Mouse (Mus musculus): ENCODE measurements at regions not wholly inside any gene's neighbourhood (a gene's known extent, or its start where the extent isn't known, plus 50 kb on each side); places are given as distances from the start of the nearest gene placed in this dataset.

DNA sequence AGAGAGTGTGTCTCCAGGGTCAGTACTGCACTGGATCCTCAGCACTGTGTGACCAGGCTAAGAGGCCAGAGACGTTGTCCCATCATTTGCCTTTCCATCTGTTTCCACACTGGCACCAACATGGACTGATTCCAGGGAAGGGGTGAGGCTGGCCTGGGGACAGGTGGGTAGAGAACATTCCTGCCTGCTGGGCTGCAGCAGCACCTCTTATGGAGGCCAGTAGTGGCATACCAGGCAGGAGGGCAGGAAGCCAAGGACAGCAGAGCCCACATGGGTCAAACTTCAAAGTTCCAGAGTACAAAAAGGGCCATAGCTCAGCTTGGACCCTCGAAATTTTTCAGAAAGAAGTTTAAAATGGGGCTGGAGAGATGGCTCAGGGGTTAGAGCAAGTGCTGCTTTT is 115.4 kb upstream of the Ercc6l2 start:
- DNase-seq (ENCODE audit: low spot score), result no peak

DNA sequence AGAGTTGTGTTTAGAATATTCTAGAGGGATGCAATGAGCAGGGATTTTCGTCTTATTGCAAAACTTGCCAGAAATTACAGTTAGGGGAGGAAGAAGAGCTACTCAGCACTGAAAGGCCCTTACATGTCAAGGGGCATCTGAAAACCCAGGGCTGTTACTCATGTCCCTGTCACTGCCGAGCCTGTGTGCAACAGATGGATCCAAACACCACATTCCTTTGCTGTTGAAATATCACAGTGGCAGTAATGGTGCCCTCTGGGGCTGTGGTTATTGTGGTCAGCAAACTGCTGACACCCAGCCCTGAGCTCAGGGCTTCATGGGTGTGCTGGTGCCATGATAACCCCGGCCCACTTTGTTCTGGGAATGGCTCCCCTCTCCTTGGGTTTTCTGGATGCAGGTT is 114.3 kb upstream of the Ercc6l2 start:
- no peak for DNase-seq (ENCODE audit: low spot score)

GRCm38 (mm10) chr13:63701199-63702175 is 113.6 kb upstream of the Ercc6l2 start:
- no peak for DNase-seq (ENCODE audit: low spot score)

GRCm38 (mm10) chr13:63708567-63708966 is 106.5 kb upstream of the Ercc6l2 start:
- DNase-seq (ENCODE audit: low spot score), result no peak

GRCm38 (mm10) chr13:63713137-63713536 is 101.9 kb upstream of the Ercc6l2 start:
- no peak for DNase-seq (ENCODE audit: low spot score)

- DNase-seq (ENCODE audit: low spot score), result no peak
Measured at GRCm38 (mm10) chr13:63716498-63716897, 98.5 kb upstream of the Ercc6l2 start.

GRCm38 (mm10) chr13:63717249-63717648 is 97.8 kb upstream of the Ercc6l2 start:
- no peak for DNase-seq (ENCODE audit: low spot score)

DNA sequence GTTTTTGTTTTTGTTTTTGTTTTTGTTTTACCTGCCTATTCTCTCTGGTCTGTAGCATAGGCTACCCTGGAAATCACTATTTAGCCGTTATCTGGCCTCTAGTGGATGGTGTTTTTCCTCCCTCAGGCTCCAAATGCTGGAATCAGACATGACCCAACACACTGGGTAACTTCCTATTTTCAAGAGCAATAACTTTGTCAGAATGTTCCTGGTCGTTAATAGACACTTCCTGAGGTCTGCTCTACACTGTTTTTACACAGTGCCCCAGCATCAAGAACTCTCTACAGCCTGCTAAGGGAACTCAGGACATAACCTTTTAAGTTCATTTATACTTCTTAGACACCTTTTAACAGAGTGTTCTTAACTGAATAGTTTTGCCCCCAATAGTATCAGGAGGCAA is 96.3 kb upstream of the Ercc6l2 start:
- DNase-seq (ENCODE audit: low spot score), result no peak

- no peak for DNase-seq (ENCODE audit: low spot score)
Measured at GRCm38 (mm10) chr13:63719351-63720207, 95.5 kb upstream of the Ercc6l2 start.

- no peak for DNase-seq (ENCODE audit: low spot score)
Measured at GRCm38 (mm10) chr13:63720610-63721009, 94.4 kb upstream of the Ercc6l2 start.

DNA sequence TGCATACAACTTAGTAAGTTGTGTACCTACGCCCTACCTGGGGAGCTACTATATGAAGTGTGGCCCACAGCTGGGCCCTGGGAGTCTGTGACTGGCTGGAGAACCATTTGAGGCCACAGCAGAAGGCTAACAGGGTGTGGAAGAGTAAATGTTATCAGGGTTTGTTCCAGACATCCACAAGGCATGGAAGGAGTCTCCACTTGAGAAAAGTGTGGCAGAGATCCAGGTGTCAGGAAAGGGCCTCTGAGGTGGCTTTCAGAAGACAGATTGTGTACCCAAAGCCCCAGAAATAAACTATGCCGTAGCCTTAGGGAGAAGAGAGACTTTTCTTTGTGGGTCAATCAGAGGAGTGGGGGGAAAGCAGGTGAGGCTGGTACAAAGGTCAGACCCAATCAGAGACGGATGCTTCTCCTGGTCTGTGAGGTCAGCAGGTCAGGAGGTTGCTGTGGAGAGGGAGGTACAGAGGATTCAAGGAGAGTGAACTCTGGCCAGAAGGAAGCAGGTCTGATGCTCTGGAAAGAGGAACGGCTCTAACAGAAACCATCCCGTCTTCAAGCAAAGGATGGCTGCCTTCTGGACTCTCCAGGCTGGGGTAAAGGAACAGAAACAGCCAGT is 93.9 kb upstream of the Ercc6l2 start:
- DNase-seq (ENCODE audit: low spot score), result no peak

- DNase-seq (ENCODE audit: low spot score), result no peak
Measured at GRCm38 (mm10) chr13:63724293-63724692, 90.7 kb upstream of the Ercc6l2 start.

DNA sequence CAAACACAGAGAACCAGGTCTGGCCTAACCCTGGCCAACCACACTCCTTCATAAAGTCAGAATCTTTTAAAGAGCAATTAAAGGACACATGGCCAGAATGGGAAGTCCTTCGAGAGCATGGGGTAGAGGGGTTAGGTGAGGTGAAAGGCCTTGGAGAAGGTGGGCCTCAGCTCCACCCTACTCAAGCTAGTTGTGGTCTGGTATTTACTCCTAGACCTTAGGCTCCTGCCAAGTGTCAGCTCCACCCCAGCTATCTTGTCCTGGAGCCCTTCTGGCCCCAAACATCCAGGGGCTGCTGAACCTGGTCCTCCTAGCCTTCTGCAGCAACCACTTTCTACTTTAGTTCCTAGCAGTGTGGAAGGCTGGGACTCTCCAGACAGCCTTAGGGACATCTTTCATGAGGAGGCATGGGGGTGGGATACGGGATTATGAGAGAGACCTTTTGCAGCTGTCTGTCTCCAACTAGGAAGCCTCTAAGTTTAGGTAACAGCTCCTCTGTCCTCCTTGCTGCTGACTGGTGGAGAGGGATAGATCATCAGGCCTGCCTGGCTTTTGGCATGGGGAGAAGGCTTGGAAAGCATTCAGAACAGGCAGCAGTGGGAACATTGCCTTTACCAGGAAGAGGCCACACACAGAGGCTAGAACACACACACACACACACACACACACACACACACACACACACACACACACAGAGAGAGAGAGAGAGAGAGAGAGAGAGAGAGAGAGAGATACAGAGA is 90.0 kb upstream of the Ercc6l2 start:
- no peak for DNase-seq (ENCODE audit: low spot score)

DNA sequence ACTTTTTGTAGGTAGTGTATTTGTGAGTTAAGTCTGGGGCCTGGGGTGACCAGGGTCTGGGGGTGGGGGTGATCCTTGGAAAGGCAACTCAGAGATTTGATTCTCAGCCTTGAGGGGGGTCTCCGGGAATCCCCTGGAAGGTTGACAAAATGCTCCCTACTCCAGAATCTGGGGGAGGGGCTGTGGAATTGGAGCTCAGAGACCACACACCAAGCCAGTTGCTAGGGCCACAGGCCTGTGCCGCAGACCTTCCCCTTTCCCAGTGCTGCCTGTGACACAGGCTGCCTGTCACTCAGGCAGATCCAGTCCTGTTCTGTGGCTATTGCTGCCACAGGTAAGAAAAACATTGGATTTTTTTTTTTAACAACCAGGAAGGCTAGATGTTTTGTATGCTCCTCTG is 89.0 kb upstream of the Ercc6l2 start:
- DNase-seq (ENCODE audit: low spot score), result no peak

DNA sequence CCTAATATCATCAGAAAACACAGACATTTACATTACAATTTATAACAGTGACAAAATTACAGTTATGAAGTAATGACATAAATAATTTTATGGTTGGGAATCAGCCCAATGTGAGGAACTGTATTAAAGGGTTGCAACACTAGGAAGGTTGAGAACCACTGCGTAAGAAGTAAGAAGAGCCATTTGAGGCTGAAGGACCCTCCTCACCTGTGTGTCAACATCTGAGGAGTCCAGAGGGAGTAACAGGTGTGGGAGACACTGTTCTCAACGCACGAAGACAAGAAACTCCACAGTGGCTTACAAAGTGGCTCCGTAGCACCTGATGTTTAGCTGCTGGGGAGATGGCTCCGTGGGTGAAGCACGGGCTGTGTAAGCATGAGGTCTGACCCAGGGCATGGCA is 88.5 kb upstream of the Ercc6l2 start:
- no peak for DNase-seq (ENCODE audit: low spot score)

DNA sequence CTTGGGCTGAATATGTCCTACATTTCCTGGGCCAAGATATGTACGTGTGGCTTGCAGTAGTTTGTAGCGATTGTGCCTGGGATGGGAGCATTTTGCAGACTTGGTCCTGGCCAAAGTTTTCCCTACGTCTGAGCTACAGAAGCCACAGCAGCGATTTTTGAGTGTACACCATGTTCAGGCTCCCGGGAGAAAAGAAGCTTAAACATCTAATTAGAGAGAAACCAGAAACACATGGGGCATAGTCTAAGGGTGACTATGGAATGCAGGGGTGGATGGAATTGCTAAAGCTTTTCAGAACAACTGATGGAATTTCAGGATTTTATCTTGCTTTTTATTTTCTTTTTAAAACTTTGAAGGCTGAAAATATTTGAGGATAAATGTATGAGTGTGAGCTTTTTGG is 79.3 kb upstream of the Ercc6l2 start:
- DNase-seq (ENCODE audit: low spot score), result no peak

GRCm38 (mm10) chr13:63741879-63742278 is 73.2 kb upstream of the Ercc6l2 start:
- no peak for DNase-seq (ENCODE audit: low spot score)

- no peak for DNase-seq (ENCODE audit: low spot score)
Measured at GRCm38 (mm10) chr13:63748788-63749187, 66.3 kb upstream of the Ercc6l2 start.

DNA sequence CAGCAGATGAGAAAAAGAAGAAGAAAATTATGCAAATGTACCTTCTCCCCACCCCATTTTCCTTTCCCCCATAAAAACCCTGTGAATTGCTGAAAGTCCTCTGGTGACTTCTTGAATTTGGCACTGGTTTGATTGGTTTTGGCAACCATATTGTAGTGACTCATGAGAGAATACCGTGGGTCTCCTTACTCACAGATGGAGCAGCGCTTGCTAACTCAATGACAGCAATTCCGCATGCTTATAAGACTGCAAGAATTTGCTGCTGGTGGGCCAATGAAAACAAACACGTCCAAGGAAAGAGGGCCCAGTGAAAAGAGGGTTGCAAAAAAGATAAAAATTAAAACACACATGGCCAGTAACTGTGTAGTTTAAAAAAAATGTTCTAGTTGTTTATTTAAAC is 65.0 kb upstream of the Ercc6l2 start:
- DNase-seq (ENCODE audit: low spot score), result no peak

GRCm38 (mm10) chr13:63751196-63751595 is 63.8 kb upstream of the Ercc6l2 start:
- no peak for DNase-seq (ENCODE audit: low spot score)

DNA sequence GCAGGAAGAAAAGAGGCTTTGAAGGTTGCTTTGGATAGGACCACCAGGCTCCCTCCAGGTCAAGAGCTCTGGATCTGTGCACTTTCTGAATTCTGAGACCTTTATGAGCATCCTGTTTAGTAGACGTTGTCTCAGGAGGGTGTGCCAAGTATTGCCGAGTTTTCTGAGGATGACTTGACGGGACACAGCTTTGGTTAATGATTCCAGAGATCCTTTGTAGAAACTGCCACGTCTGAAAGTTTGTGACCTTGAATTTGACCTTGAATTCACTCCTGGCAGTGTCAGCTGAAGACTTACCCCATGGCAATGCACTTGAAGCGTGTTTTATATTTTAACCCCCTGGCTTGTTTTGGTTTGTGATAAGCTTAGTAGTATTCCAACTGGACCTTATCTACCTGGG is 58.0 kb upstream of the Ercc6l2 start:
- DNase-seq (ENCODE audit: low spot score), result no peak

Data from thymus, postnatal 0 days (tissue).